Mouse (Mus musculus) neural tube, embryonic 13.5 days (tissue): ENCODE measurements at regions not wholly inside any gene's neighbourhood (a gene's known extent, or its start where the extent isn't known, plus 50 kb on each side); places are given as distances from the start of the nearest gene placed in this dataset.

Source experiments
- ATAC-seq: fragments of 200-750 bp; cut with Nextera tagmentation; 2 replicates; pipeline ENCODE4 v1.8.0; 2017; ENCODE audit warnings: low read depth, mild to moderate bottlenecking, moderate TSS enrichment, moderate library complexity
- H3K27ac ChIP-seq: fragments of 300-500 bp; sonication (generic); replicated peaks from 2 replicates; pipeline ENCODE4 v1.5.1; 2015; ENCODE audit warnings: moderate library complexity, mild to moderate bottlenecking, inconsistent platforms
- H3K27me3 ChIP-seq: fragments of 300-500 bp; sonication (generic); 2 replicates; pipeline ENCODE4 v1.6.1; 2015; ENCODE audit warnings: mild to moderate bottlenecking, inconsistent platforms
- H3K36me3 ChIP-seq: fragments of 300-500 bp; sonication (generic); 2 replicates; pipeline ENCODE4 v1.6.1; 2015; ENCODE audit warnings: mild to moderate bottlenecking, inconsistent platforms
- H3K4me1 ChIP-seq: fragments of 300-500 bp; sonication (generic); replicated peaks from 2 replicates; pipeline ENCODE4 v1.6.1; 2015; ENCODE audit warnings: inconsistent platforms
- H3K4me2 ChIP-seq: fragments of 300-500 bp; sonication (generic); 2 replicates; pipeline ENCODE4 v1.6.1; 2015; ENCODE audit warnings: inconsistent platforms, mild to moderate bottlenecking, moderate library complexity
- H3K4me3 ChIP-seq: fragments of 300-500 bp; sonication (generic); 2 replicates; pipeline ENCODE4 v1.5.1; 2015; ENCODE audit warnings: mild to moderate bottlenecking, inconsistent platforms
- H3K9ac ChIP-seq: fragments of 300-500 bp; sonication (generic); 2 replicates; pipeline ENCODE4 v1.6.1; 2015; ENCODE audit warnings: moderate library complexity, mild to moderate bottlenecking, inconsistent platforms
- H3K9me3 ChIP-seq: fragments of 300-500 bp; sonication (generic); 2 replicates; pipeline ENCODE4 v1.6.1; 2016; ENCODE audit warnings: inconsistent platforms
- WGBS: fragments of 180-500 bp; shearing (Covaris S2); methylation state at CpG from one replicate; pipeline ENCODE4 v1.1.7; 2015; 5-methylcytosine and 5-hydroxymethylcytosine counted together

DNA sequence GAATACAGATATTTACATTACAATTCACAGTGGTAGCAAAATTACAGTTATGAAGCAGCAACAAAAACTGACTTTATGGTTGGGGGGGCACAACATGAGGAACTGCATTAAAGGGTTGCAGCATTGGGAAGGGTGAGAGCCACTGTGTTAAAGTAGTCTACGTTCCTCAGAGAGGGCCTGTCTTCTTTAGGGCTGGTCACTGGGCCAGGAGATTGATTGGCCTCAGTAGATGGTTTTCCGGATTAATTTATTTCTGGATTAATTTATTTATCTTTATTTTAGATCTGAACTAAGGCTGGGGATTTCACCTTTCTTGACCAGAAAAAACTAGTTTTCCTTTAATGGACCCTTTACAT, 62.6 kb upstream of the Zdhhc17 start:
- Histone ChIP-seq H3K36me3 (no peaks in the 10 kb centered on the region), H3K27me3 (no peaks in the 10 kb centered on the region), H3K9ac (0 out of 2 replicates have a peak overlapping the region, but pooled peaks have one; percentile 43), H3K4me3 (no peak overlapping the region), H3K9me3 (no peaks in the 10 kb centered on the region), H3K4me1 (peaks cover 24% of the 10 kb centered on the region), H3K4me2 (no peak overlapping the region), H3K27ac (peak overlapping the region; percentile 56; the same call in 1 of the 2 replicates)
- WGBS, result 30% methylated on average over 2 of the region's 2 CpGs
- peak; percentile 55; the same call in 1 of the 2 replicates for ATAC-seq

DNA sequence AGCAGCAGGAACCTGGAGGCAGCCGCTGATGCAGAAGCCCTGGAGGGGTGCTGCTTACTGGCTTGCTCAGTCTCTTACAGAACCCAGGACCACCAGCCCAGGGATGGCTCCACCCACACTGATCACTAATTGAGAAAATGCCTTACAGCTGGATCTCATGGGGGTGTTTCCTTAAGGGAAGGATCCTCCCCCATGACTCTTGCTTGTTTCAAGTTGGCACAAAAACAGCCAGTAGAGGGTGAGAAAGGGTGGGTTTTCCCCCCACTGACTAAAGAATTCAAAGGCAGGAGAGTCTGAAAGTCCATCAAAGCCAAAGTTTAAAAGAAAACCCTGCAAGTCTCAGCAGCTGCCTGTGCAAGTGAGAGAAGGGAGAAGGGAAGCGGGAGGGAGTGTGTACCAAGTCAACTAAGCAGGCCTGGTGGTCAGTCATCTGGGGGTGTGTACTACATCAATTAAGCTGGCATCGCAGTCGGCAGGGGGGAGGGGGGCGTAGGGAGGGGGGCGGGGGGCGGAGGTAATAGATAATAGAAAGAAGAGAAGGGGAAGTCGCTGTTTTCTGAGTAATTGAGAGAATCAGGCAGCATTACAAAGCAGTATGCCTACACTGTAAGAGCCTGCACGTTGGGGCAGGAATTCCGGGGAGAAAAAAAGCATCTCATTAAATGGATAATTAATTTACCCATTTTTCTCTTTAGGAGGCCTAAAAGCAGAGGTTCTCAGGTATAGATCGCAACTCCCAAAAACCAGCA, 62.0 kb upstream of the Zdhhc17 start:
- Histone ChIP-seq H3K27ac (peak overlapping the region; percentile 56; the same call in 1 of the 2 replicates), H3K27me3 (no peaks in the 10 kb centered on the region), H3K4me2 (peak overlapping the region; percentile 18; the same call in 1 of the 2 replicates), H3K4me3 (no peak overlapping the region), H3K9ac (peak overlapping the region; percentile 43; the same call in 1 of the 2 replicates), H3K9me3 (no peaks in the 10 kb centered on the region), H3K36me3 (no peaks in the 10 kb centered on the region), H3K4me1 (peaks cover 24% of the 10 kb centered on the region)
- peak; percentile 79 for ATAC-seq
- WGBS, result 11% methylated on average over 7 of the region's 11 CpGs

DNA sequence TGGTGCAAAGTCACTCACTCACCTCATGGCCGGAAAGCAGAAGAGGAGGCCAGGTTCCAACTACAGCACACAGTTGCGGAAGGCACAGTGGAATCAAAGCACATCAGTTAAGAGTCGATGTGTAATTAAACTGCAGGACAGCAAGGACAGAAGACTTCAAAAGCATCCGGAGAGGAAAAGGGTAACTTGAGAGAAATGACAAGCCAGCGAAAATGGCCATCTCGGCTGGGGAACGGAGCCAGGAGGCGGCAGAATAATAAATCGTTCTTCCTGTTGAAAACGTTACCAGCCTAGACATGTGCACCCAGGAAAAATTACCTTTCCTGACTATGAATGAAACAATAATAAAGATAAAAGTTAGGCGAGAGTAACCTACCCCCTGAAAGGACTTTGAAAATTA, 56.2 kb upstream of the Zdhhc17 start:
- H3K4me2 ChIP-seq, result no peak overlapping the region
- H3K9ac ChIP-seq, result no peak overlapping the region
- no peaks in the 10 kb centered on the region for H3K4me1 ChIP-seq
- WGBS, result 74% methylated on average over 11 of the region's 11 CpGs
- no peak overlapping the region for H3K4me3 ChIP-seq
- H3K27ac ChIP-seq, result no peak overlapping the region
- H3K36me3 ChIP-seq, result no peaks in the 10 kb centered on the region
- no peaks in the 10 kb centered on the region for H3K27me3 ChIP-seq
- no peaks in the 10 kb centered on the region for H3K9me3 ChIP-seq
- ATAC-seq, result no peak

DNA sequence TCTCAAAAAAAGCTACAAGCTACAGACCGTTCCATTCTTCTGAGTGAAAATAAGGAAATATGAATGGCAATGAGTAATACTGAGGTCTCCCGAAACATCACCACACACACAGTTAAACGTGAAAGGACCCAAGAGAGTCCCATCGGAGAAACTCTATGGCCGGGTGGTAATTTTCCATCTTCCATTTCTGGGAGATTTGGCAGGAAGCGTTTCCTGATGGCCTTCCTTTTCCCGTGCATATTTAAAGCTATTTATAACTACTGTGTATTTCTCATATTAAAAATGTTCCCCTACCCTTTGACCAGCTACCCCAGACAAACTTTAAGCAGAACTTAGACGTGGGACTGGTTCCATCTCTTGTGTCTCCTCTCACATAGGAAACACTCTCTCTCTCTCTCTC, 50.7 kb upstream of the Zdhhc17 start:
- Histone ChIP-seq H3K4me2 (no peak overlapping the region), H3K9ac (no peak overlapping the region), H3K9me3 (no peaks in the 10 kb centered on the region), H3K4me3 (no peak overlapping the region), H3K4me1 (0 out of 2 replicates have a peak, but pooled peaks cover 3% of the 10 kb centered on the region), H3K27me3 (no peaks in the 10 kb centered on the region), H3K36me3 (no peaks in the 10 kb centered on the region), H3K27ac (no peak overlapping the region)
- 84% methylated on average over 8 of the region's 8 CpGs for WGBS
- no peak for ATAC-seq
